Mouse (Mus musculus): ENCODE measurements around the gene Prg2. TPM values are rescaled to one million over a fixed set of nuclear protein-coding genes. Genes with fewer than 3 reads are reported as not detected.

Gene Prg2
- polyA plus RNA-seq, 1 experiment from 2014 or later, result not detected

- H3K4me3 ChIP-seq (ENCODE audit: low read length), result no peak overlapping the region
- H3K27me3 ChIP-seq (replicated peaks; ENCODE audit: control insufficient read depth, insufficient read depth, low read length), result no peaks in the 10 kb centered on the region
- no peaks in the 10 kb centered on the region for H3K36me3 ChIP-seq (ENCODE audit: control insufficient read depth, insufficient read depth, low read length)
- 89% methylated on average over 2 of the region's 2 CpGs for WGBS
- H3K9ac ChIP-seq (ENCODE audit: low read depth, low read length), result no peak overlapping the region
- no peak overlapping the region for H3K4me2 ChIP-seq (ENCODE audit: low read length)
- no peak overlapping the region for H3K27ac ChIP-seq (ENCODE audit: low read depth, low read length)
- no peaks in the 10 kb centered on the region for H3K4me1 ChIP-seq (ENCODE audit: control insufficient read depth, insufficient read depth, low read depth, low read length)
- no peaks in the 10 kb centered on the region for H3K9me3 ChIP-seq (ENCODE audit: control insufficient read depth, low read length)
- no peak for ATAC-seq
Observed at GRCm38 (mm10) chr2:84996376-84996775, 16.1 kb downstream of the Prg2 start.

GRCm38 (mm10) chr2:84999486-85000181 is 19.4 kb downstream of the Prg2 start:
- no peaks in the 10 kb centered on the region for H3K4me1 ChIP-seq (ENCODE audit: control insufficient read depth, insufficient read depth, low read depth, low read length)
- H3K9me3 ChIP-seq (ENCODE audit: control insufficient read depth, low read length), result no peaks in the 10 kb centered on the region
- no peak overlapping the region for H3K27ac ChIP-seq (ENCODE audit: low read depth, low read length)
- no peak overlapping the region for H3K9ac ChIP-seq (ENCODE audit: low read depth, low read length)
- WGBS, result 75% methylated on average over 3 of the region's 3 CpGs
- no peak overlapping the region for H3K4me2 ChIP-seq (ENCODE audit: low read length)
- H3K4me3 ChIP-seq (ENCODE audit: low read length), result no peak overlapping the region
- H3K27me3 ChIP-seq (replicated peaks; ENCODE audit: control insufficient read depth, insufficient read depth, low read length), result no peaks in the 10 kb centered on the region
- no peak for ATAC-seq
- H3K36me3 ChIP-seq (ENCODE audit: control insufficient read depth, insufficient read depth, low read length), result no peaks in the 10 kb centered on the region

DNA sequence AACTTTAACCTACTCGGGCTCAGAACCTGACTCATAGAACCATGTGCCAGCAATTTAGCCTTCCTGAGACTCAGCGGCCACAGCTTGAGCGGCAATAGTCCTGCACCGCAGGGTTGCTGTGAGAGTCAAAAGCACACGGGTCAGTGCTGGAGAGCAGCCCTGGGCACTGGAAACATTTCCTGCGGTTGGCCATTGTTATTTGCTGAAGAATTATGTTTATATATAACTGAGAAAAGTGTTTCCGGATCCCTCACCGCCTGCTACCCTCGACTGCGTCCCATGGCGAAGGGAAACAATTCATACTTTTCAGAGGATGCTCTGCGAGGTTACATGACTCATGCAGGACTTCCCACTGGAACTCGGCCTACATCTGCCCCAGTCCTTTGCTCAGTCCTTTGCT is 21.2 kb downstream of the Prg2 start:
- Histone ChIP-seq H3K27me3 (replicated peaks; ENCODE audit: control insufficient read depth, insufficient read depth, low read length) (no peaks in the 10 kb centered on the region), H3K9me3 (ENCODE audit: control insufficient read depth, low read length) (no peaks in the 10 kb centered on the region), H3K36me3 (ENCODE audit: control insufficient read depth, insufficient read depth, low read length) (no peaks in the 10 kb centered on the region), H3K4me1 (ENCODE audit: control insufficient read depth, insufficient read depth, low read depth, low read length) (no peaks in the 10 kb centered on the region), H3K9ac (ENCODE audit: low read depth, low read length) (no peak overlapping the region), H3K4me2 (ENCODE audit: low read length) (no peak overlapping the region), H3K27ac (ENCODE audit: low read depth, low read length) (no peak overlapping the region), H3K4me3 (ENCODE audit: low read length) (no peak overlapping the region)
- ATAC-seq, result no peak
- 63% methylated on average over 13 of the region's 13 CpGs for WGBS

- Histone ChIP-seq H3K4me3 (ENCODE audit: low read length) (no peak overlapping the region), H3K9ac (ENCODE audit: low read depth, low read length) (no peak overlapping the region), H3K4me1 (ENCODE audit: control insufficient read depth, insufficient read depth, low read depth, low read length) (no peaks in the 10 kb centered on the region), H3K4me2 (ENCODE audit: low read length) (no peak overlapping the region), H3K9me3 (ENCODE audit: control insufficient read depth, low read length) (no peaks in the 10 kb centered on the region), H3K27me3 (replicated peaks; ENCODE audit: control insufficient read depth, insufficient read depth, low read length) (no peaks in the 10 kb centered on the region), H3K27ac (ENCODE audit: low read depth, low read length) (no peak overlapping the region), H3K36me3 (ENCODE audit: control insufficient read depth, insufficient read depth, low read length) (no peaks in the 10 kb centered on the region)
- WGBS, result 81% methylated on average over 8 of the region's 8 CpGs
- ATAC-seq, result no peak
Observed at GRCm38 (mm10) chr2:85002575-85002974, 22.3 kb downstream of the Prg2 start.

GRCm38 (mm10) chr2:85004341-85004740 is 24.1 kb downstream of the Prg2 start:
- 83% methylated on average over 4 of the region's 4 CpGs for WGBS
- no peak for ATAC-seq

GRCm38 (mm10) chr2:85006600-85006999 is 26.3 kb downstream of the Prg2 start:
- Histone ChIP-seq H3K9me3 (ENCODE audit: control insufficient read depth, low read length) (no peaks in the 10 kb centered on the region), H3K27me3 (replicated peaks; ENCODE audit: control insufficient read depth, insufficient read depth, low read length) (no peaks in the 10 kb centered on the region), H3K9ac (ENCODE audit: low read depth, low read length) (no peak overlapping the region), H3K4me2 (ENCODE audit: low read length) (no peak overlapping the region), H3K36me3 (ENCODE audit: control insufficient read depth, insufficient read depth, low read length) (no peaks in the 10 kb centered on the region), H3K4me3 (ENCODE audit: low read length) (no peak overlapping the region), H3K27ac (ENCODE audit: low read depth, low read length) (no peak overlapping the region), H3K4me1 (ENCODE audit: control insufficient read depth, insufficient read depth, low read depth, low read length) (no peaks in the 10 kb centered on the region)
- WGBS, result 82% methylated on average over 7 of the region's 7 CpGs
- ATAC-seq, result no peak

More at GRCm38 (mm10) chr2:85004341-85004740, 24.1 kb downstream of the Prg2 start:
- no peaks in the 10 kb centered on the region for H3K36me3 ChIP-seq (ENCODE audit: control insufficient read depth, insufficient read depth, low read length)
- no peak overlapping the region for H3K9ac ChIP-seq (ENCODE audit: low read depth, low read length)
- H3K4me2 ChIP-seq (ENCODE audit: low read length), result no peak overlapping the region
- H3K27ac ChIP-seq (ENCODE audit: low read depth, low read length), result no peak overlapping the region
- H3K4me3 ChIP-seq (ENCODE audit: low read length), result no peak overlapping the region
- no peaks in the 10 kb centered on the region for H3K27me3 ChIP-seq (replicated peaks; ENCODE audit: control insufficient read depth, insufficient read depth, low read length)
- H3K4me1 ChIP-seq (ENCODE audit: control insufficient read depth, insufficient read depth, low read depth, low read length), result no peaks in the 10 kb centered on the region
- H3K9me3 ChIP-seq (ENCODE audit: control insufficient read depth, low read length), result no peaks in the 10 kb centered on the region

DNA sequence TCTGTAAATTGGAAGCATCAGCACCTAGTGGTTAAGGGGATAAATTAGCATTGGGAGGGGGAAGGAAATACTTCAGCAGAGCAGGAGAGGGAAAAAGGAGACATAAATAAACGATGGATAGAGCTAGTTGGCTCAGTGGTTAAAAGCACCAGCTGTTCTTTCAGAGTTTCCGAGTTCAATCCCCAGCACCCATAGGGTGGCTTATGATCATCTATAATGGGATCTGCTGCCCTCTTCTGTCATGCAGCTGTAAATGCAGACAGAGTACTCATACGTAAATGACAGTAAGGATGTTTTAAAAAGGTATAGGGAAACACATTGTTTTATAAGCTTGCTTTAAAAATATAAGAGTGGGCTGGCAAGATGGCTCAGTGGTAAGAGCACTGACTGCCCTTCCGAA is 27.5 kb downstream of the Prg2 start:
- Histone ChIP-seq H3K4me1 (ENCODE audit: control insufficient read depth, insufficient read depth, low read depth, low read length) (no peaks in the 10 kb centered on the region), H3K9ac (ENCODE audit: low read depth, low read length) (no peak overlapping the region), H3K4me2 (ENCODE audit: low read length) (no peak overlapping the region), H3K9me3 (ENCODE audit: control insufficient read depth, low read length) (no peaks in the 10 kb centered on the region), H3K27ac (ENCODE audit: low read depth, low read length) (no peak overlapping the region), H3K36me3 (ENCODE audit: control insufficient read depth, insufficient read depth, low read length) (no peaks in the 10 kb centered on the region), H3K4me3 (ENCODE audit: low read length) (no peak overlapping the region), H3K27me3 (replicated peaks; ENCODE audit: control insufficient read depth, insufficient read depth, low read length) (no peaks in the 10 kb centered on the region)
- no peak for ATAC-seq
- WGBS, result 18% methylated on average over 4 of the region's 4 CpGs

GRCm38 (mm10) chr2:85009212-85009611 is 29.0 kb downstream of the Prg2 start:
- Histone ChIP-seq H3K4me2 (ENCODE audit: low read length) (no peak overlapping the region), H3K4me1 (ENCODE audit: control insufficient read depth, insufficient read depth, low read depth, low read length) (no peaks in the 10 kb centered on the region), H3K27me3 (replicated peaks; ENCODE audit: control insufficient read depth, insufficient read depth, low read length) (no peaks in the 10 kb centered on the region), H3K9me3 (ENCODE audit: control insufficient read depth, low read length) (no peaks in the 10 kb centered on the region), H3K36me3 (ENCODE audit: control insufficient read depth, insufficient read depth, low read length) (no peaks in the 10 kb centered on the region), H3K4me3 (ENCODE audit: low read length) (no peak overlapping the region), H3K27ac (ENCODE audit: low read depth, low read length) (no peak overlapping the region), H3K9ac (ENCODE audit: low read depth, low read length) (no peak overlapping the region)
- ATAC-seq, result no peak
- WGBS, result 85% methylated on average over 2 of the region's 2 CpGs

- WGBS, result 69% methylated on average over 9 of the region's 9 CpGs
- no peak overlapping the region for H3K4me3 ChIP-seq (ENCODE audit: low read length)
- no peaks in the 10 kb centered on the region for H3K27me3 ChIP-seq (replicated peaks; ENCODE audit: control insufficient read depth, insufficient read depth, low read length)
- H3K4me1 ChIP-seq (ENCODE audit: control insufficient read depth, insufficient read depth, low read depth, low read length), result no peaks in the 10 kb centered on the region
- no peaks in the 10 kb centered on the region for H3K9me3 ChIP-seq (ENCODE audit: control insufficient read depth, low read length)
- no peak overlapping the region for H3K9ac ChIP-seq (ENCODE audit: low read depth, low read length)
- ATAC-seq, result 0 out of 2 replicates have a peak, but pooled peaks have one; percentile 35
- H3K4me2 ChIP-seq (ENCODE audit: low read length), result no peak overlapping the region
- no peaks in the 10 kb centered on the region for H3K36me3 ChIP-seq (ENCODE audit: control insufficient read depth, insufficient read depth, low read length)
- H3K27ac ChIP-seq (ENCODE audit: low read depth, low read length), result no peak overlapping the region
Observed at GRCm38 (mm10) chr2:85011906-85012604, 31.8 kb downstream of the Prg2 start.
